Comparison of ENCODE assay signal across 26 mouse cellular contexts in the genomic region with DNA sequence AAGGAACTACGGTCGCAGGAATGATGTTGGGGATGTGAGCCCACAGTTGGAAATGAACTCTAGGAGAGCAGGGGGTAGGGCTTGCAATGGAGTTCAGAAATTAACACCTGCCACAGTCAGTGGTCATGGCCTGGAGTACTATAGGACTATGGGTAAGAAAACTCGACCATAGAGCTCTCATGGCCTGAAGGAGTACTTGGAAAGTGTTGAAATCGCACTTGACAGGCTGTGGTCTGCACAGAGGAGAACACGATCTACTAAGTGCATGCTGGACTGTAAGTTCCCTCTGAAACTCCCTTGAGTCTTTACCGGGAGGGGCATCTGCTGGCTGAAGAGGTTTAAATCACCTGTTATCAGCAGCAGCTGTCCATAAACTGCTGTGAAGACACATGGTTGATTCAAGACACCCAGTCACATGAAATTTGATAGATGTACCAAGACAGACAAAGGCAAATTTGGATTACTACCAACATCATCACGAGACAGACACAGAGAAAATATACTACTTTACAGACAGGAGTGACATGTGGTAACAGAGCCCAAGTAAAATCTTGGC.
DNase-seq lines count a peak whose midpoint lies in the region; ATAC-seq and TF ChIP-seq lines count a peak whose summit lies in the region.
"Had no signal": no experiment of that assay in that cellular context is flagged by ENCODE, and none has a peak within 500 bp of the region (broad histone marks: within the 10 kb centered on the region; RNA-seq: fewer than 3 reads in every experiment).

No protein-coding gene starts in this region.

- no peak overlapping the region for H3K9ac ChIP-seq in lung, postnatal 0 days (replicated peaks; ENCODE audit: low read depth)
- H3K9ac ChIP-seq: embryonic facial prominence, embryonic 13.5 days; forebrain, embryonic 13.5 days; heart, embryonic 13.5 days; hindbrain, embryonic 14.5 days had no signal

- H3K79me2 ChIP-seq in myocyte (ENCODE audit: control insufficient read depth, insufficient read depth): no peaks in the 10 kb centered on the region

- no peak overlapping the region for H3K4me3 ChIP-seq in lung, adult 2 months (replicated peaks; ENCODE audit: extremely low read depth, low read depth, low read length)
- no peak overlapping the region for H3K4me3 ChIP-seq in lung, postnatal 0 days (ENCODE audit: low read depth, low read length)
- H3K4me3 ChIP-seq in myocyte: no peak overlapping the region
- no peak overlapping the region for H3K4me3 ChIP-seq in gastrocnemius, adult 2 months
- H3K4me3 ChIP-seq: embryonic facial prominence, embryonic 13.5 days; forebrain, embryonic 10.5 days; forebrain, embryonic 13.5 days; heart, adult 2 months; heart, embryonic 10.5 days; heart, embryonic 13.5 days had no signal

- no peak overlapping the region for H3ac ChIP-seq in myocyte (ENCODE audit: control insufficient read depth, insufficient read length)

- ATAC-seq in lung, postnatal 0 days: peak; percentile 94
- ATAC-seq: CD4-positive, CD25-positive, alpha-beta regulatory T cell, adult 4 months; forebrain, embryonic 13.5 days; forebrain, embryonic 16.5 days; hindbrain, postnatal 0 days had no signal

- 51% methylated on average over 7 of the region's 7 CpGs for WGBS in lung, adult 2 months
- WGBS in lung, postnatal 0 days: 52% methylated on average over 7 of the region's 7 CpGs

- DNase-seq in lung, adult 2 months: peak; percentile 35
- peak; percentile 81 for DNase-seq in lung, postnatal 0 days (ENCODE audit: low spot score)
- peak; percentile 76 for DNase-seq in lung, postnatal 25 days (ENCODE audit: low spot score)
- DNase-seq in gastrocnemius, adult 2 months: no peak
- DNase-seq in heart, adult 18-20 months: no peak
- DNase-seq in urinary bladder, adult 2 months (ENCODE audit: low spot score): no peak
- DNase-seq: adrenal gland, adult 2 months; adrenal gland, postnatal 14 days; cerebellum, adult 11 months; cerebellum, adult 2 months; cerebellum, adult 9-11 months; cerebellum, postnatal 25 days; gastrocnemius, postnatal 25 days; heart, adult 2 months; heart, postnatal 14 days; heart, postnatal 4 days had no signal

- intact Hi-C loops in gastrocnemius, adult 2 months (cut with DNase I): no loop called here

- no peak overlapping the region for H3K27ac ChIP-seq in lung, postnatal 0 days (ENCODE audit: low read length)
- no peak overlapping the region for H3K27ac ChIP-seq in gastrocnemius, adult 2 months
- H3K27ac ChIP-seq: embryonic facial prominence, embryonic 13.5 days; forebrain, embryonic 10.5 days; forebrain, embryonic 13.5 days; heart, adult 2 months; heart, embryonic 10.5 days; heart, embryonic 13.5 days; hindbrain, embryonic 14.5 days; hindbrain, postnatal 0 days had no signal

- no peaks in the 10 kb centered on the region for H3K9me3 ChIP-seq in lung, postnatal 0 days (ENCODE audit: low read length)
- H3K9me3 ChIP-seq: embryonic facial prominence, embryonic 13.5 days; forebrain, embryonic 10.5 days; forebrain, embryonic 13.5 days; heart, embryonic 10.5 days; heart, embryonic 13.5 days had no signal

- H3K4me1 ChIP-seq in lung, adult 2 months (ENCODE audit: control insufficient read depth, insufficient read depth, low read length): 0 out of 2 replicates have a peak, but pooled peaks cover 3% of the 10 kb centered on the region
- no peaks in the 10 kb centered on the region; the same call in 1 of the 2 replicates for H3K4me1 ChIP-seq in lung, postnatal 0 days (ENCODE audit: insufficient read depth, low read depth, low read length)
- H3K4me1 ChIP-seq: forebrain, embryonic 13.5 days had no signal

- H3K27me3 ChIP-seq in lung, postnatal 0 days (replicated peaks; ENCODE audit: insufficient read depth, low read length): no peaks in the 10 kb centered on the region
- H3K27me3 ChIP-seq in myocyte (ENCODE audit: control insufficient read depth, insufficient read depth, insufficient read length): no peaks in the 10 kb centered on the region
- H3K27me3 ChIP-seq: embryonic facial prominence, embryonic 13.5 days; forebrain, embryonic 13.5 days had no signal

- no peaks in the 10 kb centered on the region for H3K36me3 ChIP-seq in lung, postnatal 0 days (ENCODE audit: insufficient read depth, low read length)
- H3K36me3 ChIP-seq in myocyte (ENCODE audit: control insufficient read depth, insufficient read depth): no peaks in the 10 kb centered on the region
- H3K36me3 ChIP-seq: embryonic facial prominence, embryonic 13.5 days; forebrain, embryonic 10.5 days; heart, embryonic 10.5 days; heart, embryonic 13.5 days had no signal

- no peak overlapping the region for H3K4me2 ChIP-seq in lung, postnatal 0 days (replicated peaks; ENCODE audit: low read depth, low read length)
- H3K4me2 ChIP-seq in myocyte (ENCODE audit: low read depth): no peak overlapping the region
- H3K4me2 ChIP-seq: embryonic facial prominence, embryonic 13.5 days; forebrain, embryonic 13.5 days; heart, embryonic 13.5 days; hindbrain, embryonic 14.5 days had no signal

- peak; percentile 42 for TF ChIP-seq EP300 in lung, postnatal 0 days (IDR thresholded peaks at IDR 0.05)

- no peak for TF ChIP-seq CTCF in lung, adult 2 months (IDR thresholded peaks at IDR 0.05; ENCODE audit: insufficient read depth, low read length)
- no peak for TF ChIP-seq CTCF in lung, postnatal 0 days (IDR thresholded peaks at IDR 0.05)
- no peak for TF ChIP-seq CTCF in gastrocnemius, adult 2 months (IDR thresholded peaks at IDR 0.05)

- no peak for TF ChIP-seq POLR2A in lung, adult 2 months (IDR thresholded peaks at IDR 0.05; ENCODE audit: borderline replicate concordance, extremely low read depth, low read depth, low read length)
- TF ChIP-seq POLR2A in myocyte (IDR thresholded peaks at IDR 0.05; ENCODE audit: insufficient read length, low read depth): no peak

TF ChIP-seq in myocyte, 11 proteins besides CTCF, POLR2A, EP300 and RAD21:
- TF ChIP-seq SRF (IDR thresholded peaks at IDR 0.05; ENCODE audit: control insufficient read depth, insufficient read length, low read depth) (no peak), TCF3 (IDR thresholded peaks at IDR 0.05; ENCODE audit: insufficient read length, low read depth) (peak; percentile 9), REST (IDR thresholded peaks at IDR 0.05; ENCODE audit: insufficient read depth, insufficient read length) (no peak), E2F4 (IDR thresholded peaks at IDR 0.05; ENCODE audit: insufficient read depth) (no peak), TCF12 (IDR thresholded peaks at IDR 0.05; ENCODE audit: insufficient read depth, poor library complexity, severe bottlenecking) (peak; percentile 61), MYOD1 (IDR thresholded peaks at IDR 0.05; ENCODE audit: control insufficient read depth in 1 of 3, insufficient read length in 2 of 3, low read depth in 2 of 3) (peak; percentile 16 to 70 (median 33)), CEBPB (IDR thresholded peaks at IDR 0.05; ENCODE audit: insufficient read depth, poor library complexity, severe bottlenecking) (no peak), POLR2AphosphoS2 (IDR thresholded peaks at IDR 0.05; ENCODE audit: insufficient read length, low read depth) (no peak), USF1 (IDR thresholded peaks at IDR 0.05; ENCODE audit: low read depth) (no peak), MYOG (IDR thresholded peaks at IDR 0.05; ENCODE audit: control insufficient read depth in 1 of 3, insufficient read depth in 1 of 3, insufficient read length in 2 of 3, low read depth in 2 of 3) (peak in 1 of 3 experiments; percentile 64)

Comparison
In these comparisons a context has a peak if more than half of its experiments do, and no peak if none do; other contexts are left out.
1. DNase-seq: peak in lung, adult 2 months (single experiment), lung, postnatal 0 days (single experiment) and lung, postnatal 25 days (single experiment); none in gastrocnemius, adult 2 months (single experiment), heart, adult 18-20 months (0 of 2) and urinary bladder, adult 2 months (single experiment).